Mouse (Mus musculus) CH12.LX (cell line): ENCODE measurements around the gene Esm1.

Experiments used
- CTCF ChIP-seq, 2 experiments: IDR thresholded peaks in 1 of 2; conservative IDR thresholded peaks in 1 of 2; 2 replicates each; pipeline ENCODE4 v1.5.1; 2011 to 2012; ENCODE audit warnings: low read depth in 2 of 2, low read length in 2 of 2, improper control_type of control experiment in 1 of 2, inconsistent platforms in 1 of 2, mild to moderate bottlenecking in 1 of 2, moderate library complexity in 1 of 2
- EP300 ChIP-seq: IDR thresholded peaks from 2 replicates; pipeline ENCODE4 v1.6.1; 2011; ENCODE audit warnings: low read length, improper control_type of control experiment
- ETS1 ChIP-seq: conservative IDR thresholded peaks from 2 replicates; pipeline ENCODE4 v1.6.1; 2012; ENCODE audit warnings: low read depth, mild to moderate bottlenecking, inconsistent platforms, low read length, improper control_type of control experiment, moderate library complexity
- HCFC1 ChIP-seq: IDR thresholded peaks from 2 replicates; pipeline ENCODE4 v1.6.1; 2012; ENCODE audit warnings: low read depth, mild to moderate bottlenecking, inconsistent platforms, low read length, improper control_type of control experiment
- IRF4 ChIP-seq: IDR thresholded peaks from 2 replicates; pipeline ENCODE4 v1.6.1; 2014; ENCODE audit warnings: low read depth, mild to moderate bottlenecking, inconsistent platforms, low read length, improper control_type of control experiment
- MEF2A ChIP-seq: IDR thresholded peaks from 2 replicates; pipeline ENCODE4 v1.6.1; 2014; ENCODE audit warnings: low read depth, mild to moderate bottlenecking, inconsistent platforms, low read length, improper control_type of control experiment, borderline replicate concordance
- MXI1 ChIP-seq: IDR thresholded peaks from 2 replicates; pipeline ENCODE4 v1.6.1; 2011; ENCODE audit warnings: mild to moderate bottlenecking, low read depth, low read length, improper control_type of control experiment
- POLR2A ChIP-seq: IDR thresholded peaks from 2 replicates; pipeline ENCODE4 v1.6.1; 2011; ENCODE audit warnings: low read depth, mild to moderate bottlenecking, improper control_type of control experiment, low read length
- POLR2AphosphoS2 ChIP-seq: IDR thresholded peaks from 2 replicates; pipeline ENCODE4 v1.6.1; 2011; ENCODE audit warnings: low read depth, low read length, improper control_type of control experiment
- USF1 ChIP-seq: IDR thresholded peaks from 2 replicates; pipeline ENCODE4 v1.6.1; 2014; ENCODE audit warnings: low read depth, mild to moderate bottlenecking, inconsistent platforms, low read length, improper control_type of control experiment
- ZKSCAN1 ChIP-seq: IDR thresholded peaks from 2 replicates; pipeline ENCODE4 v1.6.1; 2012; ENCODE audit warnings: low read depth, inconsistent platforms, low read length, improper control_type of control experiment, borderline replicate concordance

DNA sequence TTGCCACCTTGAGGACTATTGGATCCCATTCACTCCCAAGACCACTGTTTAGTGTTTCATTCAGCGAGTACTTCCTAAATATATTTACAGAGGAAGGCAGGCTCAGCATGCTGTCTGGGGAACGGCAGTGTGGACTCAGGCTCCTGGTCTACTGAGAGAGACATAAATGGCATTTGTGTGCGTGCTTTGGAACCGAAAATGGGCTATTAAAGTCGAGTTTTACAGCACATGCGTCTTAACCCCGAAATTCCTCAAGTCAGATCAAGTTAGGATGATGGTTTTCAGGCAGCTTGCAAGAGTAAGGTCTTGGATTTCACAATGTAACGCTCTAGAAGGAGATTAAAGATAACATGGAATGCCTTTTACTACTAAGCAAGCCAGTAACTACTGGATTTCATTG lies 8.7 kb upstream of the Esm1 start:
- no peak for TF ChIP-seq CTCF (conservative IDR thresholded peaks at IDR 0.05 in 1 of 2, IDR thresholded peaks at IDR 0.05 in 1 of 2; ENCODE audit: low read depth in 2 of 2, low read length in 2 of 2)
- TF ChIP-seq USF1 = no peak
- TF ChIP-seq EP300 = no peak
- TF ChIP-seq POLR2A = no peak
- TF ChIP-seq ZKSCAN1 = no peak
- TF ChIP-seq IRF4 = no peak
- TF ChIP-seq MXI1 = no peak
- TF ChIP-seq ETS1 = no peak
- TF ChIP-seq MEF2A = no peak
- no peak for TF ChIP-seq POLR2AphosphoS2
- no peak for TF ChIP-seq HCFC1
